Mouse (Mus musculus) ES-Bruce4 (cell line): ENCODE measurements around the gene Tubd1. TPM values are rescaled to one million over a fixed set of nuclear protein-coding genes. Genes with fewer than 3 reads are reported as not detected.

Source experiments
- H3K27ac ChIP-seq: 2 replicates; pipeline ENCODE4 v1.5.1; 2012; ENCODE audit warnings: low read length, inconsistent platforms; ENCODE audit not compliant: insufficient read depth
- H3K27me3 ChIP-seq: 2 replicates; pipeline ENCODE4 v1.6.1; 2012; ENCODE audit warnings: mild to moderate bottlenecking, low read length, inconsistent platforms; ENCODE audit not compliant: control insufficient read depth, poor library complexity, insufficient read depth, severe bottlenecking
- H3K36me3 ChIP-seq: 2 replicates; pipeline ENCODE4 v1.6.1; 2012; ENCODE audit warnings: inconsistent platforms, mild to moderate bottlenecking, low read length, moderate library complexity; ENCODE audit not compliant: control insufficient read depth, poor library complexity, insufficient read depth, severe bottlenecking
- H3K4me1 ChIP-seq: one replicate; pipeline ENCODE4 v1.8.1; 2011; ENCODE audit warnings: low read length; ENCODE audit not compliant: control insufficient read depth, insufficient read depth
- H3K4me3 ChIP-seq: 2 replicates; pipeline ENCODE4 v1.5.1; 2011; ENCODE audit warnings: low read depth, mild to moderate bottlenecking, low read length
- H3K9ac ChIP-seq: 2 replicates; pipeline ENCODE4 v1.6.1; 2012; ENCODE audit warnings: low read depth, mild to moderate bottlenecking, inconsistent platforms; ENCODE audit not compliant: poor library complexity, severe bottlenecking
- H3K9me3 ChIP-seq: replicated peaks from 2 replicates; pipeline ENCODE4 v1.6.1; 2012; ENCODE audit warnings: mild to moderate bottlenecking, low read length, inconsistent platforms; ENCODE audit not compliant: control insufficient read depth, poor library complexity, insufficient read depth, severe bottlenecking
- CTCF ChIP-seq: IDR thresholded peaks from one replicate; pipeline ENCODE4 v1.8.1; 2011; ENCODE audit warnings: low read depth, low read length
- EP300 ChIP-seq: IDR thresholded peaks from 2 replicates; pipeline ENCODE4 v1.6.1; 2011; ENCODE audit warnings: low read depth, low read length; ENCODE audit not compliant: insufficient read depth
- POLR2A ChIP-seq: IDR thresholded peaks from one replicate; pipeline ENCODE4 v1.8.1; 2011; ENCODE audit warnings: low read length; ENCODE audit not compliant: insufficient read depth
- polyA plus RNA-seq: library from polyadenylated mRNA; stranded (reverse); fragments of >200 nt; gene quantifications from 2 replicates; pipeline ENCODE4 v1.2.4, GENCODE M21; 2011; ENCODE audit warnings: low read depth; ENCODE audit not compliant: missing spikeins, insufficient read depth, insufficient read length

The Tubd1 gene
- polyA plus RNA-seq, 1 experiment, result 9.7 TPM

- TF ChIP-seq EP300 (no peak), CTCF (no peak), POLR2A (no peak)
- Histone ChIP-seq H3K27ac (no peak overlapping the region), H3K4me1 (no peaks in the 10 kb centered on the region), H3K4me3 (no peak overlapping the region), H3K36me3 (no peaks in the 10 kb centered on the region), H3K9ac (no peak overlapping the region), H3K9me3 (no peaks in the 10 kb centered on the region), H3K27me3 (no peaks in the 10 kb centered on the region)
Measured at GRCm38 (mm10) chr11:86604732-86605520, 60.1 kb downstream of the Tubd1 start.

GRCm38 (mm10) chr11:86606621-86607339 lies 62.0 kb downstream of the Tubd1 start:
- no peak overlapping the region for H3K27ac ChIP-seq
- no peak for TF ChIP-seq EP300
- TF ChIP-seq POLR2A, result no peak
- no peak for TF ChIP-seq CTCF
- no peak overlapping the region for H3K4me3 ChIP-seq
- no peak overlapping the region for H3K9ac ChIP-seq
- H3K27me3 ChIP-seq, result no peaks in the 10 kb centered on the region
- no peaks in the 10 kb centered on the region for H3K4me1 ChIP-seq
- no peaks in the 10 kb centered on the region for H3K9me3 ChIP-seq
- no peaks in the 10 kb centered on the region for H3K36me3 ChIP-seq

- Histone ChIP-seq H3K36me3 (no peaks in the 10 kb centered on the region), H3K27ac (no peak overlapping the region), H3K4me1 (no peaks in the 10 kb centered on the region), H3K9me3 (no peaks in the 10 kb centered on the region), H3K4me3 (no peak overlapping the region), H3K9ac (no peak overlapping the region), H3K27me3 (no peaks in the 10 kb centered on the region)
- no peak for TF ChIP-seq POLR2A
- TF ChIP-seq EP300, result no peak
- TF ChIP-seq CTCF, result no peak
Measured at GRCm38 (mm10) chr11:86607808-86608350, 63.1 kb downstream of the Tubd1 start.

GRCm38 (mm10) chr11:86610239-86610638 lies 65.4 kb downstream of the Tubd1 start:
- no peaks in the 10 kb centered on the region for H3K9me3 ChIP-seq
- no peak overlapping the region for H3K9ac ChIP-seq
- no peaks in the 10 kb centered on the region for H3K4me1 ChIP-seq
- no peaks in the 10 kb centered on the region for H3K27me3 ChIP-seq
- no peak overlapping the region; the same call in 1 of the 2 replicates for H3K27ac ChIP-seq
- TF ChIP-seq EP300, result no peak
- no peak for TF ChIP-seq POLR2A
- no peak for TF ChIP-seq CTCF
- H3K4me3 ChIP-seq, result no peak overlapping the region
- H3K36me3 ChIP-seq, result no peaks in the 10 kb centered on the region

GRCm38 (mm10) chr11:86611991-86612390 lies 67.2 kb downstream of the Tubd1 start:
- Histone ChIP-seq H3K27ac (no peak overlapping the region), H3K4me1 (no peaks in the 10 kb centered on the region), H3K9ac (no peak overlapping the region), H3K36me3 (no peaks in the 10 kb centered on the region), H3K27me3 (no peaks in the 10 kb centered on the region), H3K4me3 (no peak overlapping the region), H3K9me3 (no peaks in the 10 kb centered on the region)
- TF ChIP-seq POLR2A (no peak), EP300 (no peak), CTCF (no peak)
